Mouse (Mus musculus) adrenal gland, postnatal 4 days (tissue): Measurements from ENCODE around the gene Tspan9. TPM values are rescaled to one million over a fixed set of nuclear protein-coding genes. Genes with fewer than 3 reads are reported as not detected.

Source experiments
- DNase-seq, 2 experiments: peaks; one replicate each; pipeline ENCODE4 v3.0.0; 2021 to 2022; ENCODE audit warnings: low spot score in 2 of 2, mixed read lengths in 2 of 2
- total RNA-seq, 2 experiments: library from RNA; stranded (reverse); gene quantifications; 2 replicates each; pipeline ENCODE4 v1.2.3; 2021

The Tspan9 gene
- total RNA-seq, 2 experiments from 2014 or later = 80.4 to 83.3 TPM

GRCm38 (mm10) chr6:128079576-128080224 is 63.7 kb downstream of the Tspan9 start:
- DNase-seq = no peak

GRCm38 (mm10) chr6:128078508-128078907 is 64.9 kb downstream of the Tspan9 start:
- DNase-seq = no peak

GRCm38 (mm10) chr6:128076104-128077020 is 67.0 kb downstream of the Tspan9 start:
- no peak for DNase-seq

GRCm38 (mm10) chr6:128075453-128076003 is 67.9 kb downstream of the Tspan9 start:
- DNase-seq = no peak

- DNase-seq = no peak
These were observed 72.4 kb downstream of the Tspan9 start for GRCm38 (mm10) chr6:128070921-128071558.

GRCm38 (mm10) chr6:128070072-128070872 is 73.1 kb downstream of the Tspan9 start:
- no peak for DNase-seq

GRCm38 (mm10) chr6:128068144-128068543 is 75.2 kb downstream of the Tspan9 start:
- DNase-seq = no peak

- DNase-seq = no peak
These were observed 77.4 kb downstream of the Tspan9 start for GRCm38 (mm10) chr6:128065982-128066381.

GRCm38 (mm10) chr6:128063501-128063900 is 79.9 kb downstream of the Tspan9 start:
- DNase-seq = no peak

- DNase-seq = no peak
These were observed 80.6 kb downstream of the Tspan9 start for GRCm38 (mm10) chr6:128062784-128063183.

GRCm38 (mm10) chr6:128062216-128062615 is 81.2 kb downstream of the Tspan9 start:
- DNase-seq = no peak

GRCm38 (mm10) chr6:128061342-128061741 is 82.1 kb downstream of the Tspan9 start:
- DNase-seq = no peak

- DNase-seq = no peak
These were observed 84.8 kb downstream of the Tspan9 start for GRCm38 (mm10) chr6:128058570-128058969.

GRCm38 (mm10) chr6:128058157-128058556 is 85.2 kb downstream of the Tspan9 start:
- no peak for DNase-seq

- no peak for DNase-seq
These were observed 90.2 kb downstream of the Tspan9 start for GRCm38 (mm10) chr6:128053000-128053732.

- DNase-seq = no peak
These were observed 95.7 kb downstream of the Tspan9 start for GRCm38 (mm10) chr6:128047671-128048070.

- no peak for DNase-seq
These were observed 96.2 kb downstream of the Tspan9 start for GRCm38 (mm10) chr6:128047239-128047638.

GRCm38 (mm10) chr6:128046799-128047198 is 96.6 kb downstream of the Tspan9 start:
- DNase-seq = no peak

- no peak for DNase-seq
These were observed 98.7 kb downstream of the Tspan9 start for GRCm38 (mm10) chr6:128044691-128045090.

GRCm38 (mm10) chr6:128043486-128043885 is 99.9 kb downstream of the Tspan9 start:
- DNase-seq = no peak
